Mouse (Mus musculus): ENCODE measurements around the gene Hoxb6. TPM values are rescaled to one million over a fixed set of nuclear protein-coding genes. Genes with fewer than 3 reads are reported as not detected.

Hoxb6 gene
- total and polyA plus RNA-seq, 3 experiments: not detected

GRCm38 (mm10) chr11:96284774-96285734 is 7.2 kb upstream of the Hoxb6 start:
- Histone ChIP-seq H3K27me3 (ENCODE audit: control insufficient read depth in 1 of 2, insufficient read depth in 2 of 2, low read length in 2 of 2) (peaks cover 5 to 7% of the 10 kb centered on the region in 2 experiments), H3K27ac (ENCODE audit: control insufficient read depth, low read depth, low read length) (no peak overlapping the region), H3K9ac (ENCODE audit: control insufficient read depth, low read depth, low read length, poor library complexity, severe bottlenecking) (no peak overlapping the region), H3K9me3 (replicated peaks; ENCODE audit: insufficient read depth, low read length) (no peaks in the 10 kb centered on the region), H3K36me3 (ENCODE audit: control insufficient read depth in 1 of 2, insufficient read depth in 2 of 2, low read length in 2 of 2) (no peaks in the 10 kb centered on the region), H3K79me2 (ENCODE audit: control insufficient read depth, insufficient read depth, low read length, poor library complexity) (no peaks in the 10 kb centered on the region), H3K4me1 (ENCODE audit: control insufficient read depth in 1 of 2, insufficient read depth in 2 of 2, low read length in 2 of 2) (no peaks in the 10 kb centered on the region), H3K4me3 (ENCODE audit: control insufficient read depth in 1 of 2, insufficient read depth in 1 of 2, low read depth in 2 of 2, low read length in 2 of 2) (no peak overlapping the region)
- no peak for DNase-seq (ENCODE audit: low read depth, low spot score)
- no peak for TF ChIP-seq CTCF (IDR thresholded peaks at IDR 0.05 in 2 of 3, conservative IDR thresholded peaks at IDR 0.05 in 1 of 3; ENCODE audit: control insufficient read depth in 1 of 3, insufficient read depth in 1 of 3, low read depth in 2 of 3, low read length in 3 of 3, poor library complexity in 1 of 3, severe bottlenecking in 1 of 3)
- TF ChIP-seq ZKSCAN1 (IDR thresholded peaks at IDR 0.05; ENCODE audit: low read depth, low read length): no peak
- no peak for TF ChIP-seq RCOR1 (IDR thresholded peaks at IDR 0.05; ENCODE audit: low read depth, low read length)
- no peak for TF ChIP-seq JUND (IDR thresholded peaks at IDR 0.05; ENCODE audit: low read depth, low read length)
- no peak for TF ChIP-seq E2F4 (IDR thresholded peaks at IDR 0.05; ENCODE audit: borderline replicate concordance, low read depth, low read length)
- no peak for TF ChIP-seq USF2 (IDR thresholded peaks at IDR 0.05; ENCODE audit: borderline replicate concordance in 1 of 2, insufficient read depth in 1 of 2, low read depth in 1 of 2, low read length in 2 of 2)
- TF ChIP-seq POLR2A (IDR thresholded peaks at IDR 0.05; ENCODE audit: control insufficient read depth in 1 of 2, insufficient read depth in 1 of 2, low read depth in 1 of 2, low read length in 2 of 2, poor library complexity in 1 of 2): no peak
- no peak for TF ChIP-seq CHD1 (IDR thresholded peaks at IDR 0.05; ENCODE audit: low read depth, low read length)
- no peak for TF ChIP-seq MAX (IDR thresholded peaks at IDR 0.05; ENCODE audit: low read length)
- no peak for TF ChIP-seq POLR2AphosphoS5 (IDR thresholded peaks at IDR 0.05; ENCODE audit: borderline replicate concordance, low read depth, low read length)
- no peak for TF ChIP-seq MAZ (IDR thresholded peaks at IDR 0.05; ENCODE audit: low read depth, low read length)
- no peak for TF ChIP-seq ELF1 (IDR thresholded peaks at IDR 0.05; ENCODE audit: low read depth, low read length)

- Histone ChIP-seq H3K79me2 (ENCODE audit: control insufficient read depth, insufficient read depth, low read length, poor library complexity) (no peaks in the 10 kb centered on the region), H3K36me3 (ENCODE audit: control insufficient read depth in 1 of 2, insufficient read depth in 2 of 2, low read length in 2 of 2) (no peaks in the 10 kb centered on the region), H3K9me3 (replicated peaks; ENCODE audit: insufficient read depth, low read length) (no peaks in the 10 kb centered on the region), H3K4me1 (ENCODE audit: control insufficient read depth in 1 of 2, insufficient read depth in 2 of 2, low read length in 2 of 2) (no peaks in the 10 kb centered on the region), H3K9ac (ENCODE audit: control insufficient read depth, low read depth, low read length, poor library complexity, severe bottlenecking) (no peak within 1 kb of the TSS), H3K4me3 (ENCODE audit: control insufficient read depth in 1 of 2, insufficient read depth in 1 of 2, low read depth in 2 of 2, low read length in 2 of 2) (no peak within 1 kb of the TSS), H3K27me3 (ENCODE audit: control insufficient read depth in 1 of 2, insufficient read depth in 2 of 2, low read length in 2 of 2) (peaks cover 5 to 7% of the 10 kb centered on the region in 2 experiments; a peak in 3 of 4 replicates), H3K27ac (ENCODE audit: control insufficient read depth, low read depth, low read length) (no peak within 1 kb of the TSS)
- DNase-seq (ENCODE audit: low read depth, low spot score): no peak
- no peak for TF ChIP-seq MYB (IDR thresholded peaks at IDR 0.05; ENCODE audit: low read depth, low read length)
- TF ChIP-seq TBP (IDR thresholded peaks at IDR 0.05; ENCODE audit: low read depth, low read length): no peak
- TF ChIP-seq ETS1 (IDR thresholded peaks at IDR 0.05; ENCODE audit: low read depth, low read length): no peak
- no peak for TF ChIP-seq E2F4 (IDR thresholded peaks at IDR 0.05; ENCODE audit: borderline replicate concordance, low read depth, low read length)
- TF ChIP-seq GATA1 (IDR thresholded peaks at IDR 0.05; ENCODE audit: low read depth, low read length): no peak
- no peak for TF ChIP-seq ZKSCAN1 (IDR thresholded peaks at IDR 0.05; ENCODE audit: low read depth, low read length)
- TF ChIP-seq USF1 (IDR thresholded peaks at IDR 0.05; ENCODE audit: low read depth, low read length): no peak
- TF ChIP-seq NRF1 (IDR thresholded peaks at IDR 0.05; ENCODE audit: insufficient read depth, low read depth, low read length, poor library complexity, severe bottlenecking): no peak
- TF ChIP-seq CHD1 (IDR thresholded peaks at IDR 0.05; ENCODE audit: low read depth, low read length): no peak
- TF ChIP-seq SIN3A (IDR thresholded peaks at IDR 0.05; ENCODE audit: low read length): no peak
- TF ChIP-seq MXI1 (IDR thresholded peaks at IDR 0.05; ENCODE audit: low read depth, low read length): no peak
- no peak for TF ChIP-seq BHLHE40 (IDR thresholded peaks at IDR 0.05; ENCODE audit: borderline replicate concordance, low read depth, low read length)
- TF ChIP-seq USF2 (IDR thresholded peaks at IDR 0.05; ENCODE audit: borderline replicate concordance in 1 of 2, insufficient read depth in 1 of 2, low read depth in 1 of 2, low read length in 2 of 2): no peak
- TF ChIP-seq ZC3H11A (IDR thresholded peaks at IDR 0.05; ENCODE audit: low read depth, low read length): no peak
- no peak for TF ChIP-seq EP300 (IDR thresholded peaks at IDR 0.05; ENCODE audit: low read depth in 1 of 2, low read length in 2 of 2)
- no peak for TF ChIP-seq MAZ (IDR thresholded peaks at IDR 0.05; ENCODE audit: low read depth, low read length)
- TF ChIP-seq GABPA (IDR thresholded peaks at IDR 0.05; ENCODE audit: low read depth, low read length): no peak
- TF ChIP-seq MYC (IDR thresholded peaks at IDR 0.05; ENCODE audit: low read depth, low read length): no peak
These were observed 6.2 kb upstream of the Hoxb6 start, which contains the start of gene Hoxb7 for GRCm38 (mm10) chr11:96285771-96286738. Hoxb7 (plus strand) TSS chr11:96286623.
